Mouse (Mus musculus) liver, postnatal 0 days (tissue): ENCODE measurements around the gene Shmt1. TPM values are rescaled to one million over a fixed set of nuclear protein-coding genes. Genes with fewer than 3 reads are reported as not detected.

ENCODE experiments used
- ATAC-seq: fragments of 200-750 bp; cut with Nextera tagmentation; 2 replicates; pipeline ENCODE4 v1.8.0; 2017; ENCODE audit warnings: mild to moderate bottlenecking, moderate library complexity
- DNase-seq: peaks from one replicate; pipeline ENCODE4 v3.0.0-alpha.2; 2016
- H3K27ac ChIP-seq: fragments of 300-500 bp; sonication (generic); 2 replicates; pipeline ENCODE4 v1.5.1; 2014; ENCODE audit warnings: antibody characterized with exemption, moderate library complexity, mild to moderate bottlenecking, low read depth
- H3K27me3 ChIP-seq: fragments of 300-500 bp; sonication (generic); 2 replicates; pipeline ENCODE4 v1.6.1; 2014; ENCODE audit warnings: low read length, control low read depth, mixed read lengths; ENCODE audit not compliant: insufficient read depth
- H3K36me3 ChIP-seq: fragments of 300-500 bp; sonication (generic); replicated peaks from 2 replicates; pipeline ENCODE4 v1.6.1; 2014; ENCODE audit warnings: mild to moderate bottlenecking, control low read depth, low read length, moderate library complexity, mixed read lengths; ENCODE audit not compliant: insufficient read depth
- H3K4me1 ChIP-seq: fragments of 300-500 bp; sonication (generic); 2 replicates; pipeline ENCODE4 v1.6.1; 2014; ENCODE audit warnings: antibody characterized with exemption, mild to moderate bottlenecking, control low read depth; ENCODE audit not compliant: insufficient read depth
- H3K4me2 ChIP-seq: fragments of 300-500 bp; sonication (generic); 2 replicates; pipeline ENCODE4 v1.6.1; 2014; ENCODE audit warnings: low read depth, mild to moderate bottlenecking, low read length, moderate library complexity, mixed read lengths
- H3K4me3 ChIP-seq: fragments of 300-500 bp; sonication (generic); 2 replicates; pipeline ENCODE4 v1.5.1; 2014; ENCODE audit warnings: low read depth, low read length
- H3K9ac ChIP-seq: fragments of 300-500 bp; sonication (generic); replicated peaks from 2 replicates; pipeline ENCODE4 v1.6.1; 2014; ENCODE audit warnings: mild to moderate bottlenecking, moderate library complexity
- H3K9me3 ChIP-seq: fragments of 300-500 bp; sonication (generic); 2 replicates; pipeline ENCODE4 v1.6.1; 2016; ENCODE audit warnings: mild to moderate bottlenecking, control low read depth, low read length, mixed read lengths
- CTCF ChIP-seq: sonication (generic); IDR thresholded peaks from 2 replicates; pipeline ENCODE4 v1.5.1; 2016; ENCODE audit warnings: antibody characterized with exemption, low read depth
- EP300 ChIP-seq: IDR thresholded peaks from 2 replicates; pipeline ENCODE4 v1.6.1; 2016; ENCODE audit warnings: antibody characterized with exemption, low read depth, mild to moderate bottlenecking
- WGBS: fragments of 180-500 bp; shearing (Covaris S2); extraction: QIAGEN DNeasy Blood & Tissue Kit; methylation state at CpG from one replicate; pipeline ENCODE4 v1.1.7; 2014; ENCODE audit not compliant: insufficient replicate concordance; 5-methylcytosine and 5-hydroxymethylcytosine counted together
- polyA plus RNA-seq: library from polyadenylated mRNA; unstranded; fragments of >200 nt; fragmentation: Nextera tagmentation; extraction: Ambion mirVana; gene quantifications from 2 replicates; pipeline ENCODE4 v1.2.1, GENCODE M21; 2015

Gene Shmt1
- polyA plus RNA-seq, 1 experiment from 2014 or later: 100 TPM

DNA sequence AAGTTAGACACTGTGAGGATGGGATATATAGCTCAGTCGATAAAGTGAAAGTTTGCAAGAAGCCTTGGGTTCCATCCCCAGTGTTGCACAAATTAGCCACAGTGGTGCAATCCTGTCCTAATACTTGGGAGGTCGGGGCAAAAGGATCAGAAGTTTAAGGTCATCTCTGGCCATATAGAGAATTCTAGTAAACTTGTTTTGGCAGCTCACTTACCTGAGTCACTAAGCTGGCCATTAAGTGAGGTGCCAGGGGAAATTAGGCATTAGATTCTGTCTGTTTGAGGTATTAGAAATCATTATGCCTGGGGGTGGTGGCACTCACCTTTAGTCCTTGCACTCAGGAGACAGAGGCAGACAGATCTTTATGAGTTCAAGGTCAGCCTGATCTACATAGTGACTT, 12.3 kb upstream of the Shmt1 start:
- no peak overlapping the region for H3K4me2 ChIP-seq
- DNase-seq: no peak
- no peaks in the 10 kb centered on the region for H3K9me3 ChIP-seq
- H3K27ac ChIP-seq: peak overlapping the region; percentile 36
- H3K36me3 ChIP-seq: no peaks in the 10 kb centered on the region
- WGBS: 35% methylated on average over 2 of the region's 2 CpGs
- no peak overlapping the region for H3K9ac ChIP-seq
- H3K4me1 ChIP-seq: peaks cover 3% of the 10 kb centered on the region; the same call in 1 of the 2 replicates
- H3K27me3 ChIP-seq: no peaks in the 10 kb centered on the region
- no peak overlapping the region for H3K4me3 ChIP-seq
- peak; percentile 31 for ATAC-seq
- TF ChIP-seq EP300 (no peak), CTCF (no peak)

DNA sequence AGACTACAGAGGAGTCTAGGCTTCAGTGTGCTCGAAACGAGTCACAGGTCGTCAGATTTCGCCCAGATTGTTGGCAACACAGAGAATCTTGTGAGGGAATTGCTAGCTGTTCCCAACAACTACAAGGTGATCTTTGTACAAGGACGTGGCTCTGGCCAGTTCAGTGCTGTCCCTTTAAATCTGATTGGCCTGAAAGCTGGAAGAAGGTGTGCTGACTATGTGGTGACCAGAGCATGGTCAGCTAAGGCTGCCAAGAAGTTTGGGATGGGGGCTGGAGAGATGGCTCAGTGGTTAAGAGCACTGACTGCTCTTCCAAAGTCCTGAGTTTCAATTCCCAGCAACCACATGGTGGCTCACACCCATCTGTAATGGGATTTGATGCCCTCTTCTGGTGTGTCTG, 4.9 kb upstream of the Shmt1 start:
- WGBS: 63% methylated on average over 5 of the region's 5 CpGs
- ATAC-seq (no peak), DNase-seq (no peak)
- Histone ChIP-seq H3K4me1 (peaks cover 3% of the 10 kb centered on the region; the same call in 1 of the 2 replicates), H3K9ac (no peak overlapping the region), H3K36me3 (no peaks in the 10 kb centered on the region), H3K4me2 (no peak overlapping the region), H3K9me3 (no peaks in the 10 kb centered on the region), H3K4me3 (no peak overlapping the region), H3K27ac (no peak overlapping the region), H3K27me3 (no peaks in the 10 kb centered on the region)
- no peak for TF ChIP-seq EP300
- TF ChIP-seq CTCF: no peak

DNA sequence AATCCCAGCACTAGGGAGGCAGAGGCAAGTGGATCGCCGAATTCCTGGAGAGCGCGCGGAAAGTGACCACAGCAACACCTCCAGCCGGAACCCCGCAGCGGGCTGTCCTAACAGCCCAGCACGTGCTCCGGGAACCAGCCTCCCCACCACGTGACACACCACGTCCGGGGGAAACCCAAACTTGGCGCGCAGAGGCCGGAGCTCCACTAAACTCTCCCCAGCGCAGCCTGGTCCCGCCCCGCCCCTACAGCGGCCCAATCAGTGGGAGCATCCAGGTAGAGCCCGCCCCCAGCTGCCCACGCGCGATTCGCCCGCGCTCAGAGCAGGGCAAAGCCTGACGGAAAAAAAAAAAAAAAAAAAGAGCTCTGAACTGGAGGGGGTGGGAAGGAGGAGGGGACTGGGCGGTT, 461 bp downstream of the Shmt1 start:
- under 1% methylated on average over 29 of the region's 29 CpGs for WGBS
- peak; percentile 96 for ATAC-seq
- Histone ChIP-seq H3K4me3 (peak overlapping the region; percentile 47), H3K9me3 (no peaks in the 10 kb centered on the region), H3K4me1 (peaks cover 15% of the 10 kb centered on the region), H3K36me3 (no peaks in the 10 kb centered on the region; the same call in 1 of the 2 replicates), H3K9ac (peak overlapping the region; percentile 44), H3K27ac (peak overlapping the region; percentile 79), H3K4me2 (peak overlapping the region; percentile 77), H3K27me3 (no peaks in the 10 kb centered on the region)
- peak; percentile 95 for DNase-seq
- TF ChIP-seq CTCF (no peak), EP300 (0 out of 2 replicates have a peak, but pooled peaks have one; percentile 33)

DNA sequence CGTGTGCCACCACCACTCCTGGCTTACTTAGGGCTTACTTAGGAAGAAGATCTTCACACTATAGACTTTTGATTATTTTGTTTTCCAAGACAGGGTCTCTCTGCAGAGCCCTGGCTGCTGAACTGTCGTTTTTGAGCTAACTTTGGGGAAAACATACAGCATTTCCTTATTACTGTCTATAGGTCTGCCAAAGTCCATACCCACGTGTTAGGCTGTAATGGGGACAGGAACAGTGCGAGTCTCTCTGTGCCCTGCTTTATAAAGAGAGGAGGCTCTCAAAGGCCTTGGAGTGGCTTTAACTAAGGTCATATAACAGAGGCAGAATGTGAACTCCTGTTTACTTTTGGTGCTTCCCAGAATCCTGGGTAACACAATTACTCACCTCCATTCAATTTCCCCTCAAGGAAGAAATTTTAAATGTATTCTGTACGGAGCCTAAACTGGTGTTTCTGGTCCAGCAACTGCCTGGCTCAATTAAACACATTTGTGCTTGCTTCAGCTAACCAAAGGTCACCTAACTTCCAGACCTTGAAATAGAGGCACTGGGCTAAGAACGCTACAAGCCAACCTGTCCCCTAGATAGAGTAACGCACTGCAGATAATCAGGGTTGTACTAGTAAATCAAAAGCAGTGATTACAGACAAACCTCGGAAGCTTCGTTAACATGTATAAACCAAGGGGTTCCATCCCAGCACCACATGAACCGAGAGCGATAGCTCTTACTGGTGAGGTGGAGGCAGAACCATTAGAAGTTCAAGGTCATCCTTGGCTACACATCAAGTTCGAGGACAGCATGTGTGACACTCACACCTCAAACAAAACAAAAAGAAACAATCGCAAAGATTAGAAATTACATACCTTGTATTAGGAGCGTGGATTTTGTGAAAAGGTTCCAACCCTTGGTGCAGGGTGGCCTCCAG, 1.2 kb downstream of the Shmt1 start:
- H3K27ac ChIP-seq: peak overlapping the region; percentile 79
- no peaks in the 10 kb centered on the region; the same call in 1 of the 2 replicates for H3K36me3 ChIP-seq
- ATAC-seq: peak; percentile 7; the same call in 1 of the 2 replicates
- peak overlapping the region; percentile 47 for H3K4me3 ChIP-seq
- H3K9ac ChIP-seq: peak overlapping the region; percentile 44
- WGBS: 8% methylated on average over 14 of the region's 14 CpGs
- peaks cover 15% of the 10 kb centered on the region for H3K4me1 ChIP-seq
- no peaks in the 10 kb centered on the region for H3K27me3 ChIP-seq
- no peak for DNase-seq
- TF ChIP-seq EP300: no peak
- TF ChIP-seq CTCF: no peak
- no peaks in the 10 kb centered on the region for H3K9me3 ChIP-seq
- H3K4me2 ChIP-seq: peak overlapping the region; percentile 77

DNA sequence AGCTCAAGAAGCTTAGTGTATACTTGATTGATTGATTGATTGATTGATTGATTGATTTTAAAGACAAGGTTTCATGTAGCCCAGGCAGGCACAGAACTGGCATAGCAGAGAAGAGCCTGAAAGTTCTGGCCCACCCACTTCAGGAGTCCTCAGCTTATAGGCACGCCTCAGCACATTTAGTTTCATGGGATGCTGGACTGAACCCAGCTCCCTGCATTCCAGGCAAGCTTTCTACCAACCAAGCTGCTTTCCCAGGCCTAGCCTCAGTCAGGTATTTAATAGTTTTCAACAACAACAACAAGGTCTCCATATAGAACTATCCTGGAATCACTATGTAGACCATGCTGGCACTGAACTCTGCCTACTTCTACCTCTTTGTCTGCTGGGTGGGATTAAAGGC, 2.0 kb downstream of the Shmt1 start:
- no peak for ATAC-seq
- DNase-seq: no peak
- no peaks in the 10 kb centered on the region for H3K27me3 ChIP-seq
- peak overlapping the region; percentile 79 for H3K27ac ChIP-seq
- TF ChIP-seq CTCF: no peak
- TF ChIP-seq EP300: no peak
- H3K9ac ChIP-seq: no peak overlapping the region; the same call in 1 of the 2 replicates
- no peaks in the 10 kb centered on the region for H3K9me3 ChIP-seq
- peak overlapping the region; percentile 77 for H3K4me2 ChIP-seq
- H3K4me1 ChIP-seq: peaks cover 15% of the 10 kb centered on the region
- H3K4me3 ChIP-seq: peak overlapping the region; percentile 47
- H3K36me3 ChIP-seq: no peaks in the 10 kb centered on the region; the same call in 1 of the 2 replicates
- WGBS: 55% methylated on average over 1 of the region's 1 CpGs

DNA sequence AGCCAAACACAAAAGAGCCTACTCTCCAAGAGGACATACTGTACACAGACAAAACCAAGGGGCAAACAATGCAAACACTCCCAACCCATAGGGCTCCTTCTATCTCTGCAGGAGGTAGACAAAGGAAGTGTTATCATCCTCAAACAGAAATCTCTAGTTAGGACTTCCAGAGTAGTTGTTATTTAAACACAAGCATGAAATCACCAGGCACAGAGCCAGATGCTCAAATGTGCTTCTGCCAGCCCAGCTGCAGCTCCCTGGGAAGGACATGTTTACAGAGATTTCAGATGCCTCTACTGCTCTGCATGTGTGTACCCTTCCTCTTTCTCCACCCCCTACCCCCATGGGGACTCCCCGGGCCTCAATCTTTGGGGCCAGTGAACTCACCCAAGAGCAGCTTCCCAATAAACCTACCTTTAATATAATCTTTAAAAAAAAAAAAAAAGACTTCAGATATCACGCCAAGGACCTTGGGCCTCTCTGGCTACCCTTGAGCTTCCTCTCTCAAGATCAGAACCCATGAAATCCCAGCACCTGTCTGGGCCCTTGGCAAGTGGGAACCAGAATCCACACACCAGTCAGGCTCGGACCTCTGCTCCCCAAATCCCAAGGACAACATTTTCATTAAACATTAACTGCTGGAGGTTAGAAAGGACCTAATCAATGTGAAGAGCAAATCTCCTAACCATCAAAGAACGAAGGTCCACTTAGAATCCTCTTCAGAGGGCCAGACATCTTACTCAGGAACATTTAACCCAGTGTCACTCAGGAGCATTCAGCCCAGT, 3.0 kb downstream of the Shmt1 start:
- H3K9ac ChIP-seq: peak overlapping the region; percentile 36
- DNase-seq: peak; percentile 66
- peak overlapping the region; percentile 81 for H3K27ac ChIP-seq
- H3K9me3 ChIP-seq: no peaks in the 10 kb centered on the region
- TF ChIP-seq EP300 (peak; percentile 8; the same call in 1 of the 2 replicates), CTCF (no peak)
- peaks cover 18% of the 10 kb centered on the region for H3K4me1 ChIP-seq
- H3K27me3 ChIP-seq: no peaks in the 10 kb centered on the region
- H3K36me3 ChIP-seq: no peaks in the 10 kb centered on the region; the same call in 1 of the 2 replicates
- peak overlapping the region; percentile 77 for H3K4me2 ChIP-seq
- H3K4me3 ChIP-seq: peak overlapping the region; percentile 47
- peak; percentile 16; the same call in 1 of the 2 replicates for ATAC-seq
- WGBS: 43% methylated on average over 4 of the region's 4 CpGs
